Mouse (Mus musculus) gastrocnemius, postnatal 4 days (tissue): ENCODE measurements around the gene Phf11b. TPM values are rescaled to one million over a fixed set of nuclear protein-coding genes. Genes with fewer than 3 reads are reported as not detected.
A peak's percentile ranks its signal among the peaks of the same experiment; 100 is the strongest.
"Not testable (repeated sequence)": the region's sequence is repeated elsewhere in the genome, so short reads cannot be mapped to it uniquely, and the experiment has no call there.

ENCODE experiments used
- DNase-seq, 2 experiments: peaks; one replicate each; pipeline ENCODE4 v3.0.0; 2021 to 2022; ENCODE audit warnings: low spot score in 2 of 2, mixed read lengths in 2 of 2
- long read RNA-seq, 2 experiments: library from polyadenylated mRNA; stranded (forward); transcript quantifications; one replicate each; pipeline ENCODE4 v2.0.0; 2021
- total RNA-seq, 2 experiments: library from RNA; stranded (reverse); gene quantifications; 2 replicates each; pipeline ENCODE4 v1.2.3; 2021

Phf11b gene
- total RNA-seq = under 1 TPM; 0.23 to 0.39 TPM
- long read RNA-seq, experiment 1 = 0 reads
- long read RNA-seq, experiment 2 = 0 reads

GRCm38 (mm10) chr14:59341189-59341588 is at the start of gene Phf11b:
Phf11b (minus strand) TSS chr14:59341351.
- not testable (repeated sequence) for DNase-seq

- not testable (repeated sequence) for DNase-seq
Measured at GRCm38 (mm10) chr14:59390181-59390580, 49.0 kb upstream of the Phf11b start.

- DNase-seq = no peak
Measured at GRCm38 (mm10) chr14:59389532-59389931, 48.4 kb upstream of the Phf11b start.

- DNase-seq = no peak
Measured at GRCm38 (mm10) chr14:59370348-59371068, 29.4 kb upstream of the Phf11b start.

- no peak for DNase-seq
Measured at GRCm38 (mm10) chr14:59366386-59367105, 25.4 kb upstream of the Phf11b start.

- DNase-seq = peak in 1 of 2 experiments; percentile 16
Measured at GRCm38 (mm10) chr14:59365244-59365644, 24.1 kb upstream of the Phf11b start, which contains the start of gene Phf11d. Phf11d (minus strand) TSS chr14:59365470.

GRCm38 (mm10) chr14:59339541-59339940 is 1.6 kb downstream of the Phf11b start:
- DNase-seq = no peak

GRCm38 (mm10) chr14:59336056-59336455 is 5.1 kb downstream of the Phf11b start:
- not testable (repeated sequence) for DNase-seq

- DNase-seq = not testable (repeated sequence)
Measured at GRCm38 (mm10) chr14:59330499-59330898, 10.7 kb downstream of the Phf11b start.

GRCm38 (mm10) chr14:59319970-59320369 is 21.2 kb downstream of the Phf11b start:
- DNase-seq = not testable (repeated sequence)

- DNase-seq = not testable (repeated sequence)
Measured at GRCm38 (mm10) chr14:59319036-59319435, 22.1 kb downstream of the Phf11b start.

GRCm38 (mm10) chr14:59297391-59297790 is 43.8 kb downstream of the Phf11b start, which contains the start of gene Phf11a:
Phf11a (minus strand) TSS chr14:59297522.
- not testable (repeated sequence) for DNase-seq

GRCm38 (mm10) chr14:59291769-59292168 is 49.4 kb downstream of the Phf11b start:
- DNase-seq = not testable (repeated sequence)

GRCm38 (mm10) chr14:59274961-59275360 is 66.2 kb downstream of the Phf11b start:
- DNase-seq = not testable (repeated sequence)

Other genes with a start within 250 kb of the Phf11b start
- gene 1700129C05Rik, start 198.5 kb downstream of the Phf11b start, total RNA-seq = not detected
- gene Gm5142, start 162.6 kb downstream of the Phf11b start, total RNA-seq = not detected
- gene Rcbtb1, start 140.1 kb downstream of the Phf11b start, total RNA-seq = 10 to 100 TPM; 26.4 to 26.9 TPM
- gene Gm6904, start 81.1 kb downstream of the Phf11b start, total RNA-seq = not detected
- not detected for gene Phf11a, start 43.8 kb downstream of the Phf11b start, total RNA-seq
- gene Phf11d, start 24.1 kb upstream of the Phf11b start, total RNA-seq = 1 to 10 TPM; 2.3 to 2.4 TPM
- 1 to 10 TPM in 1 of 2 experiments, under 1 TPM in 1; 0.67 to 1.0 TPM for gene Phf11c, start 54.0 kb upstream of the Phf11b start, total RNA-seq
- gene Setdb2, start 99.5 kb upstream of the Phf11b start, total RNA-seq = 1 to 10 TPM; 8.2 to 8.5 TPM
- gene Cab39l, start 99.6 kb upstream of the Phf11b start, total RNA-seq = 10 to 100 TPM; 18.7 to 19.9 TPM